Mouse (Mus musculus) E14TG2a.4 (cell line): ENCODE results near the gene Setd2.

Experiments used
- CTCF ChIP-seq: conservative IDR thresholded peaks from 2 replicates; pipeline ENCODE4 v1.5.1; 2014; ENCODE audit warnings: low read length
- POU5F1 ChIP-seq: IDR thresholded peaks from 2 replicates; pipeline ENCODE4 v1.6.1; 2014; ENCODE audit warnings: low read length, borderline replicate concordance

- TF ChIP-seq CTCF, result no peak
- no peak for TF ChIP-seq POU5F1
These were observed 122.6 kb downstream of the Setd2 start for GRCm38 (mm10) chr9:110654726-110655650.
